Mouse (Mus musculus) thymus, adult 2 months (tissue): ENCODE measurements around the gene Trmt1l. TPM values are rescaled to one million over a fixed set of nuclear protein-coding genes. Genes with fewer than 3 reads are reported as not detected.

Experiments used
- DNase-seq: peaks from one replicate; pipeline ENCODE4 v3.0.0; 2021
- H3K27ac ChIP-seq: fragments of 200-500 bp; 2 replicates; pipeline ENCODE4 v1.5.1; 2012; ENCODE audit warnings: low read length, control low read depth; ENCODE audit not compliant: control insufficient read depth, insufficient read depth
- H3K27me3 ChIP-seq: fragments of 200-500 bp; 2 replicates; pipeline ENCODE4 v1.6.1; 2012; ENCODE audit warnings: mild to moderate bottlenecking, low read length, moderate library complexity, mixed read lengths; ENCODE audit not compliant: control insufficient read depth, insufficient read depth
- H3K36me3 ChIP-seq: fragments of 200-500 bp; 2 replicates; pipeline ENCODE4 v1.6.1; 2012; ENCODE audit warnings: mild to moderate bottlenecking, low read length, moderate library complexity; ENCODE audit not compliant: control insufficient read depth, insufficient read depth
- H3K4me1 ChIP-seq: fragments of 200-500 bp; replicated peaks from 2 replicates; pipeline ENCODE4 v1.6.1; 2012; ENCODE audit warnings: low read length; ENCODE audit not compliant: control insufficient read depth, insufficient read depth
- H3K4me3 ChIP-seq: fragments of 200-500 bp; 2 replicates; pipeline ENCODE4 v1.5.1; 2012; ENCODE audit warnings: mild to moderate bottlenecking, low read length, control low read depth, moderate library complexity; ENCODE audit not compliant: control insufficient read depth, insufficient read depth
- CTCF ChIP-seq: fragments of 200-500 bp; IDR thresholded peaks from 2 replicates; pipeline ENCODE4 v1.5.1; 2012; ENCODE audit warnings: mild to moderate bottlenecking, control low read depth, low read length, moderate library complexity, borderline replicate concordance; ENCODE audit not compliant: control insufficient read depth, poor library complexity, insufficient read depth; ENCODE audit errors: extremely low read depth
- POLR2A ChIP-seq: fragments of 200-500 bp; IDR thresholded peaks from 2 replicates; pipeline ENCODE4 v1.6.1; 2012; ENCODE audit warnings: mild to moderate bottlenecking, low read length, control low read depth, moderate library complexity; ENCODE audit not compliant: control insufficient read depth, poor library complexity, insufficient read depth; ENCODE audit errors: extremely low read depth
- WGBS: fragments of 180-500 bp; shearing (Covaris S2); methylation state at CpG from one replicate; pipeline ENCODE4 v1.1.7; 2018; 5-methylcytosine and 5-hydroxymethylcytosine counted together
- polyA plus RNA-seq: library from polyadenylated mRNA; depleted of rRNA; stranded (reverse); fragments of >200 nt; gene quantifications from 2 replicates; pipeline ENCODE4 v1.2.3, GENCODE M21; 2012

Trmt1l gene
- polyA plus RNA-seq, 1 experiment, result 21.8 TPM

- no peaks in the 10 kb centered on the region for H3K4me1 ChIP-seq
- H3K4me3 ChIP-seq, result no peak overlapping the region
- no peaks in the 10 kb centered on the region for H3K27me3 ChIP-seq
- no peak overlapping the region for H3K27ac ChIP-seq
- TF ChIP-seq POLR2A (no peak), CTCF (no peak)
- no peak for DNase-seq
- WGBS, result 36% methylated on average over 9 of the region's 9 CpGs
- peaks cover 2% of the 10 kb centered on the region; the same call in 1 of the 2 replicates for H3K36me3 ChIP-seq
Measured at GRCm38 (mm10) chr1:151429316-151429715, 974 bp downstream of the Trmt1l start.

- H3K27me3 ChIP-seq, result no peaks in the 10 kb centered on the region
- no peaks in the 10 kb centered on the region for H3K4me1 ChIP-seq
- no peak for DNase-seq
- H3K27ac ChIP-seq, result no peak overlapping the region
- H3K4me3 ChIP-seq, result no peak overlapping the region
- TF ChIP-seq CTCF (no peak), POLR2A (no peak)
- H3K36me3 ChIP-seq, result peaks cover 51% of the 10 kb centered on the region
- WGBS, result 94% methylated on average over 6 of the region's 6 CpGs
Measured at GRCm38 (mm10) chr1:151435431-151435830, 7.1 kb downstream of the Trmt1l start.

GRCm38 (mm10) chr1:151449866-151450265, 21.5 kb downstream of the Trmt1l start:
- no peak for DNase-seq
- Histone ChIP-seq H3K27me3 (no peaks in the 10 kb centered on the region), H3K36me3 (peaks cover 60% of the 10 kb centered on the region), H3K4me1 (no peaks in the 10 kb centered on the region), H3K27ac (no peak overlapping the region), H3K4me3 (no peak overlapping the region)
- TF ChIP-seq CTCF (no peak), POLR2A (no peak)
- WGBS, result 97% methylated on average over 10 of the region's 10 CpGs

GRCm38 (mm10) chr1:151450851-151451250, 22.5 kb downstream of the Trmt1l start:
- peaks cover 53% of the 10 kb centered on the region for H3K36me3 ChIP-seq
- H3K27me3 ChIP-seq, result no peaks in the 10 kb centered on the region
- no peak for TF ChIP-seq CTCF
- TF ChIP-seq POLR2A, result no peak
- WGBS, result 70% methylated on average over 2 of the region's 2 CpGs
- no peak for DNase-seq
- no peaks in the 10 kb centered on the region for H3K4me1 ChIP-seq
- H3K4me3 ChIP-seq, result no peak overlapping the region
- H3K27ac ChIP-seq, result no peak overlapping the region

- Histone ChIP-seq H3K27me3 (no peaks in the 10 kb centered on the region), H3K4me1 (peaks cover 2% of the 10 kb centered on the region; the same call in 1 of the 2 replicates), H3K27ac (no peak overlapping the region), H3K36me3 (peaks cover 45% of the 10 kb centered on the region), H3K4me3 (no peak overlapping the region)
- 97% methylated on average over 11 of the region's 11 CpGs for WGBS
- TF ChIP-seq CTCF (no peak), POLR2A (no peak)
- DNase-seq, result no peak
Measured at GRCm38 (mm10) chr1:151451946-151452345, 23.6 kb downstream of the Trmt1l start.

- WGBS, result 14% methylated on average over 5 of the region's 5 CpGs
- Histone ChIP-seq H3K27me3 (no peaks in the 10 kb centered on the region), H3K4me1 (peaks cover 6% of the 10 kb centered on the region), H3K4me3 (no peak overlapping the region), H3K36me3 (peaks cover 47% of the 10 kb centered on the region), H3K27ac (peak overlapping the region; percentile 42; the same call in 1 of the 2 replicates)
- TF ChIP-seq POLR2A, result no peak
- DNase-seq, result no peak
Measured at GRCm38 (mm10) chr1:151457087-151457486, 28.7 kb downstream of the Trmt1l start.

GRCm38 (mm10) chr1:151461265-151461664, 32.9 kb downstream of the Trmt1l start:
- peaks cover 23% of the 10 kb centered on the region for H3K36me3 ChIP-seq
- WGBS, result 95% methylated on average over 9 of the region's 9 CpGs
- no peak for DNase-seq
- no peak for TF ChIP-seq POLR2A
- TF ChIP-seq CTCF, result no peak
- no peak overlapping the region for H3K4me3 ChIP-seq
- H3K4me1 ChIP-seq, result peaks cover 6% of the 10 kb centered on the region
- H3K27ac ChIP-seq, result no peak overlapping the region
- no peaks in the 10 kb centered on the region for H3K27me3 ChIP-seq
